Mouse (Mus musculus) central nervous system, embryonic 14 days (tissue): ENCODE measurements around the gene Olfr190. TPM values are rescaled to one million over a fixed set of nuclear protein-coding genes. Genes with fewer than 3 reads are reported as not detected.

Experiments
- polyA plus RNA-seq: library from polyadenylated mRNA; depleted of rRNA; stranded (reverse); fragments of >200 nt; gene quantifications from 2 replicates; pipeline ENCODE4 v1.2.3, GENCODE M21; 2012; rRNA removed

Gene Olfr190
- not detected in 2 replicates for polyA plus RNA-seq

DNA sequence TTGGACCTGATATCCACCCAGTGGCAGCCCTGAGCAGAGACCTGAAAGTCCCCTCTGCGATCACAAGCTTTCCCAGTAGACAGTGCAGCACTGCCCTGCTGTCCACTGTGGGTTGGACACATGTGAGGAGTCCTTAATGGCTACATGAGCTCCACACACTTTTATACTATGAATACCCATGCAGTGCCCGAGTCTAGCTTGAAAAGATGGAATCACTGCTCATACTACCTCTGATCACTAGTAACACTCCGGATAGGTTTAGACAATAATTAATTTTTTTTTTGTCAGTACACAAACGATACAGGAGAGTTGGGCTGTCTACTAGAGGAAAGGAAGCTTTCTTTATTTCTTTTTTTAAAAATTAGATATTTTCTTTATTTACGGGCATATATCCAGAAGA lies at the start of gene Olfr190:
TSS of gene Olfr190 (minus strand) at position 101 of the 400 bp plus-strand sequence.

DNA sequence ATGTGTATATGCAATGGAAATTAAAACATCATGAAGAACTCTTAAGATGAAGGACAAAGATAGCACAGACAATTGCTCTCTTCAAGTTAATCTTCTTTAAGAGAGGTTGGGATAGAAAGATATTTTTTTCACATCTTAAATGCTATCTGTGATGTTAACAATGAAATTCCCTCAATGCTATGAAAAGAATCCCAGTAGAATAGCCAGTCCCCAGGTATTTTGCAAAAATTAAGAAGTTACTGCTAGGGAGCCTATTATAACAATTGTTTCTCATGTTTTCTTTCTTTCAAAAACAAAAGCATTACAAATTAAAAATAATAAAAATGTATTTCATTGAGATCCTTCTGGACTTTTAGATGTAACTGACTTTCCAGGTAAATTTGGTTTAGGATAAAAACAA lies 43.2 kb upstream of the Olfr190 start, which contains the start of gene Olfr194:
TSS of gene Olfr194 (minus strand) at position 101 of the 400 bp plus-strand sequence.

DNA sequence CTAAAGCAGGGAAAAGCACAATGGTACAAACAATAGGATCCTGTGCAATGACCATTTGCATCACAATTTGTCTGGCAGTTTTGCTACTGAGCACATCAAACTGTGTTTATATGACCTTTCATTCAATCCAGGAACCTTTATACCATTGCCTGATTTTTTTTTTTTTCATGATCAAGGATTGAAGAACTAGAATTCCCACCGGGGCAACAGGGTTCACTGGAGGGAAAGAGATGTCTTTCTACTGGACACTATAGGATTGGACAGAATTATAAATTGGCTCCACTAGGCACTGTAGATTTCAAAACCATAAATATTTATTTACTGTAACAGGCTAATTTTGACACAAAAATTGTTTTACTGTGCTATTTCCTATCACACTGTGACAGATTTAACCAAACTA lies 34.0 kb upstream of the Olfr190 start, which contains the start of gene Olfr193:
TSS of gene Olfr193 (minus strand) at position 101 of the 400 bp plus-strand sequence.

GRCm38 (mm10) chr16:59089722-59090121 lies 11.9 kb upstream of the Olfr190 start, which contains the start of gene Olfr191:
Gene Olfr191, minus strand, starts transcription at chr16:59089822.

DNA sequence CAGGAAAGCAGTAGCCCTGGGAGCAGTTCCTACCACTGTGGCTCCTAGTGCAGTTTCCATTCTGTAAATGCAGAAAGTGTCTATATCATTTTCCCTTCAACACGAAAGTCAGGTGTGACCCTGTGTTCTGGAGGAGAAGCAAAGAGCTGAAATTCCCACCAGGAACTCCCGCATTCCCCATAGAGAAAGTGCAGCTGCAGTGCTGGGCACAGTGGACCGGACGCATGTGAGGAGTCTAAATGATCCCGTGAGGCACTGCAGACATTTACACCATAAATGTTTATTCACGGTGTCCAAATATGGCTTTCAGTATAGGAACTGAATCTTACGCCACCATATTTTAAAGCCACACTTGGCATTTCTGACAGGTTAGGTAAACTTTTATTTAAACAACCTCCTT lies 38.1 kb downstream of the Olfr190 start, which contains the start of gene Olfr187:
TSS of gene Olfr187 (minus strand) at position 58 of the 400 bp plus-strand sequence.

DNA sequence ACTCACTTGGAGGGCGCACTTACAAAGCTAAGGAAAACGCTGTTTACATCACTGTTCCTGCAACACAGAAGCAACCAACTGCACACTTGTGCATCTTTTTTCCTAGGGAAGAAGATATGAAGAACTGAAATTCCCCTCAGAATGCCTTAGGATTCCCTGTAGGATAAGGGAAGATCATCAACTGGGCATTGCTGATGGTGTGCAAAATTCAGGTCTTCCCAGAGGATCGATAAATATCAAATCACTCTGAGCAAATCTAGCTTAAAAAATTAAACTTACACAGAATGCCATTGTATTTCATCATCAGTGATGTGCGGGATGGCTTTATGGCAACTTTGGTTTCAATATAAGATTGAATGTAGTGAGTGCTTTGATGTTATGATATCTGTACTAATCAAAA lies 47.6 kb downstream of the Olfr190 start, which contains the start of gene Olfr186:
TSS of gene Olfr186 (minus strand) at position 101 of the 400 bp plus-strand sequence.

Other genes with a start within 250 kb of the Olfr190 start
- not detected in 2 replicates for gene Olfr177, start 203.2 kb downstream of the Olfr190 start, polyA plus RNA-seq
- gene Olfr178, start 185.9 kb downstream of the Olfr190 start, polyA plus RNA-seq = not detected in 2 replicates
- gene Olfr181, start 149.2 kb downstream of the Olfr190 start, polyA plus RNA-seq = not detected in 2 replicates
- gene Olfr180, start 148.6 kb downstream of the Olfr190 start, polyA plus RNA-seq = not detected in 2 replicates
- gene Olfr183, start 82.6 kb downstream of the Olfr190 start, polyA plus RNA-seq = not detected in 2 replicates
- not detected in 2 replicates for gene Olfr186, start 47.7 kb downstream of the Olfr190 start, polyA plus RNA-seq
- not detected in 2 replicates for gene Olfr187, start 38.2 kb downstream of the Olfr190 start, polyA plus RNA-seq
- not detected in 2 replicates for gene Olfr191, start 11.8 kb upstream of the Olfr190 start, polyA plus RNA-seq
- gene Olfr193, start 33.9 kb upstream of the Olfr190 start, polyA plus RNA-seq = not detected in 2 replicates
- gene Olfr194, start 43.1 kb upstream of the Olfr190 start, polyA plus RNA-seq = not detected in 2 replicates
- gene Olfr195, start 69.0 kb upstream of the Olfr190 start, polyA plus RNA-seq = not detected in 2 replicates
- gene Olfr196, start 92.4 kb upstream of the Olfr190 start, polyA plus RNA-seq = not detected in 2 replicates
- not detected in 2 replicates for gene Olfr198, start 125.5 kb upstream of the Olfr190 start, polyA plus RNA-seq
- not detected in 2 replicates for gene Olfr199, start 141.8 kb upstream of the Olfr190 start, polyA plus RNA-seq
- not detected in 2 replicates for gene Olfr201, start 194.6 kb upstream of the Olfr190 start, polyA plus RNA-seq
- not detected in 2 replicates for gene Olfr202, start 208.8 kb upstream of the Olfr190 start, polyA plus RNA-seq
- gene Olfr203, start 220.9 kb upstream of the Olfr190 start, polyA plus RNA-seq = not detected in 2 replicates
- gene Olfr204, start 240.2 kb upstream of the Olfr190 start, polyA plus RNA-seq = not detected in 2 replicates